Mouse (Mus musculus) midbrain, embryonic 16.5 days (tissue): ENCODE results near the gene Slc25a26. TPM values are rescaled to one million over a fixed set of nuclear protein-coding genes. Genes with fewer than 3 reads are reported as not detected.

ENCODE experiments used
- ATAC-seq: fragments of 200-750 bp; cut with Nextera tagmentation; 2 replicates; pipeline ENCODE4 v1.8.0; 2017; ENCODE audit warnings: moderate TSS enrichment
- H3K27ac ChIP-seq: fragments of 300-500 bp; sonication (generic); 2 replicates; pipeline ENCODE4 v1.5.1; 2014; ENCODE audit warnings: mild to moderate bottlenecking, low read length, mixed read lengths
- H3K27me3 ChIP-seq: fragments of 300-500 bp; sonication (generic); 2 replicates; pipeline ENCODE4 v1.6.1; 2014; ENCODE audit warnings: low read depth, low read length, mixed read lengths; ENCODE audit not compliant: control insufficient read depth, insufficient read depth
- H3K36me3 ChIP-seq: fragments of 300-500 bp; sonication (generic); 2 replicates; pipeline ENCODE4 v1.6.1; 2014; ENCODE audit warnings: mild to moderate bottlenecking, low read length, moderate library complexity, mixed read lengths; ENCODE audit not compliant: control insufficient read depth, insufficient read depth
- H3K4me1 ChIP-seq: fragments of 300-500 bp; sonication (generic); 2 replicates; pipeline ENCODE4 v1.6.1; 2014; ENCODE audit warnings: mild to moderate bottlenecking, low read length, mixed read lengths; ENCODE audit not compliant: control insufficient read depth, insufficient read depth
- H3K4me2 ChIP-seq: fragments of 300-500 bp; sonication (generic); 2 replicates; pipeline ENCODE4 v1.6.1; 2014; ENCODE audit warnings: mild to moderate bottlenecking, low read length, mixed read lengths
- H3K4me3 ChIP-seq: fragments of 300-500 bp; sonication (generic); 2 replicates; pipeline ENCODE4 v1.5.1; 2014; ENCODE audit warnings: low read depth, mild to moderate bottlenecking, low read length, moderate library complexity, mixed read lengths
- H3K9ac ChIP-seq: fragments of 300-500 bp; sonication (generic); 2 replicates; pipeline ENCODE4 v1.6.1; 2014; ENCODE audit warnings: low read depth, low read length, mixed read lengths
- H3K9me3 ChIP-seq: fragments of 300-500 bp; sonication (generic); replicated peaks from 2 replicates; pipeline ENCODE4 v1.6.1; 2014; ENCODE audit warnings: mild to moderate bottlenecking, low read length, mixed read lengths; ENCODE audit not compliant: control insufficient read depth, poor library complexity, severe bottlenecking
- WGBS: fragments of 180-500 bp; shearing (Covaris S2); extraction: QIAGEN DNeasy Blood & Tissue Kit; methylation state at CpG from one replicate; pipeline ENCODE4 v1.1.7; 2014; 5-methylcytosine and 5-hydroxymethylcytosine counted together
- polyA plus RNA-seq: library from polyadenylated mRNA; unstranded; fragments of >200 nt; fragmentation: Nextera tagmentation; extraction: Ambion mirVana; gene quantifications from 2 replicates; pipeline ENCODE4 v1.2.1, GENCODE M21; 2015

Slc25a26 gene
- polyA plus RNA-seq, 1 experiment from 2014 or later: 9.1 TPM

GRCm38 (mm10) chr6:94518171-94518570 is 18.0 kb downstream of the Slc25a26 start:
- ATAC-seq: no peak
- 93% methylated on average over 6 of the region's 6 CpGs for WGBS
- H3K4me2 ChIP-seq: no peak overlapping the region
- no peaks in the 10 kb centered on the region for H3K27me3 ChIP-seq
- no peak overlapping the region for H3K4me3 ChIP-seq
- no peak overlapping the region for H3K27ac ChIP-seq
- H3K36me3 ChIP-seq: no peaks in the 10 kb centered on the region
- H3K4me1 ChIP-seq: no peaks in the 10 kb centered on the region
- H3K9me3 ChIP-seq: no peaks in the 10 kb centered on the region
- no peak overlapping the region for H3K9ac ChIP-seq

- H3K36me3 ChIP-seq: no peaks in the 10 kb centered on the region
- WGBS: 38% methylated on average over 2 of the region's 2 CpGs
- no peak overlapping the region for H3K9ac ChIP-seq
- no peak overlapping the region for H3K4me2 ChIP-seq
- H3K9me3 ChIP-seq: no peaks in the 10 kb centered on the region
- no peaks in the 10 kb centered on the region for H3K4me1 ChIP-seq
- H3K4me3 ChIP-seq: no peak overlapping the region
- no peak for ATAC-seq
- H3K27ac ChIP-seq: no peak overlapping the region
- H3K27me3 ChIP-seq: no peaks in the 10 kb centered on the region
These were observed 24.2 kb downstream of the Slc25a26 start for GRCm38 (mm10) chr6:94524335-94524734.

GRCm38 (mm10) chr6:94530756-94531155 is 30.6 kb downstream of the Slc25a26 start:
- ATAC-seq: no peak
- Histone ChIP-seq H3K4me2 (no peak overlapping the region), H3K27ac (no peak overlapping the region), H3K4me3 (no peak overlapping the region), H3K9ac (no peak overlapping the region), H3K27me3 (no peaks in the 10 kb centered on the region), H3K4me1 (no peaks in the 10 kb centered on the region), H3K36me3 (no peaks in the 10 kb centered on the region), H3K9me3 (no peaks in the 10 kb centered on the region)
- 80% methylated on average over 7 of the region's 7 CpGs for WGBS

- H3K4me1 ChIP-seq: no peaks in the 10 kb centered on the region
- H3K9ac ChIP-seq: no peak overlapping the region
- H3K4me2 ChIP-seq: no peak overlapping the region
- no peak overlapping the region for H3K27ac ChIP-seq
- ATAC-seq: no peak
- H3K27me3 ChIP-seq: no peaks in the 10 kb centered on the region
- no peaks in the 10 kb centered on the region for H3K9me3 ChIP-seq
- WGBS: 82% methylated on average over 4 of the region's 4 CpGs
- H3K4me3 ChIP-seq: no peak overlapping the region
- no peaks in the 10 kb centered on the region for H3K36me3 ChIP-seq
These were observed 32.0 kb downstream of the Slc25a26 start for GRCm38 (mm10) chr6:94532086-94532485.

GRCm38 (mm10) chr6:94536478-94536877 is 36.3 kb downstream of the Slc25a26 start:
- WGBS: 74% methylated on average over 8 of the region's 8 CpGs
- Histone ChIP-seq H3K4me1 (peaks cover 6% of the 10 kb centered on the region), H3K27me3 (no peaks in the 10 kb centered on the region), H3K27ac (no peak overlapping the region), H3K4me2 (no peak overlapping the region), H3K4me3 (no peak overlapping the region), H3K36me3 (no peaks in the 10 kb centered on the region), H3K9me3 (no peaks in the 10 kb centered on the region), H3K9ac (no peak overlapping the region)
- no peak for ATAC-seq

- Histone ChIP-seq H3K4me2 (no peak overlapping the region), H3K4me1 (peaks cover 6% of the 10 kb centered on the region), H3K36me3 (no peaks in the 10 kb centered on the region), H3K27ac (no peak overlapping the region), H3K9ac (no peak overlapping the region), H3K9me3 (no peaks in the 10 kb centered on the region), H3K27me3 (no peaks in the 10 kb centered on the region), H3K4me3 (no peak overlapping the region)
- WGBS: 100% methylated on average over 1 of the region's 1 CpGs
- ATAC-seq: no peak
These were observed 37.5 kb downstream of the Slc25a26 start for GRCm38 (mm10) chr6:94537652-94538051.

- Histone ChIP-seq H3K27ac (no peak overlapping the region), H3K27me3 (no peaks in the 10 kb centered on the region), H3K9me3 (no peaks in the 10 kb centered on the region), H3K4me1 (peaks cover 6% of the 10 kb centered on the region), H3K4me2 (no peak overlapping the region), H3K9ac (no peak overlapping the region), H3K4me3 (no peak overlapping the region), H3K36me3 (no peaks in the 10 kb centered on the region)
- WGBS: 68% methylated on average over 3 of the region's 3 CpGs
- no peak for ATAC-seq
These were observed 40.0 kb downstream of the Slc25a26 start for GRCm38 (mm10) chr6:94540090-94540489.

- Histone ChIP-seq H3K27ac (no peak overlapping the region), H3K4me1 (peaks cover 6% of the 10 kb centered on the region), H3K9ac (no peak overlapping the region), H3K27me3 (no peaks in the 10 kb centered on the region), H3K4me3 (no peak overlapping the region), H3K4me2 (no peak overlapping the region), H3K36me3 (no peaks in the 10 kb centered on the region), H3K9me3 (no peaks in the 10 kb centered on the region)
- 17% methylated on average over 4 of the region's 4 CpGs for WGBS
- no peak for ATAC-seq
These were observed 40.5 kb downstream of the Slc25a26 start for GRCm38 (mm10) chr6:94540615-94541014.

GRCm38 (mm10) chr6:94541133-94541532 is 41.0 kb downstream of the Slc25a26 start:
- Histone ChIP-seq H3K4me2 (no peak overlapping the region), H3K4me1 (peaks cover 6% of the 10 kb centered on the region), H3K36me3 (no peaks in the 10 kb centered on the region), H3K27me3 (no peaks in the 10 kb centered on the region), H3K4me3 (no peak overlapping the region), H3K9ac (no peak overlapping the region), H3K27ac (no peak overlapping the region), H3K9me3 (no peaks in the 10 kb centered on the region)
- no peak for ATAC-seq
- 27% methylated on average over 6 of the region's 6 CpGs for WGBS

GRCm38 (mm10) chr6:94541854-94542253 is 41.7 kb downstream of the Slc25a26 start:
- peaks cover 6% of the 10 kb centered on the region for H3K4me1 ChIP-seq
- no peak overlapping the region for H3K4me2 ChIP-seq
- 48% methylated on average over 7 of the region's 7 CpGs for WGBS
- no peak overlapping the region for H3K9ac ChIP-seq
- no peak overlapping the region for H3K4me3 ChIP-seq
- ATAC-seq: no peak
- no peaks in the 10 kb centered on the region for H3K9me3 ChIP-seq
- no peak overlapping the region for H3K27ac ChIP-seq
- no peaks in the 10 kb centered on the region for H3K27me3 ChIP-seq
- H3K36me3 ChIP-seq: no peaks in the 10 kb centered on the region
